Mouse (Mus musculus) hindbrain, embryonic 10.5 days (tissue): Measurements from ENCODE around the gene Cped1. TPM values are rescaled to one million over a fixed set of nuclear protein-coding genes. Genes with fewer than 3 reads are reported as not detected.

ENCODE experiments used
- DNase-seq: peaks from one replicate; pipeline ENCODE4 v3.0.0-alpha.2; 2017; ENCODE audit warnings: low spot score
- H3K27ac ChIP-seq: fragments of 300-500 bp; sonication (generic); 2 replicates; pipeline ENCODE4 v1.5.1; 2016; ENCODE audit warnings: mild to moderate bottlenecking, moderate library complexity
- H3K27me3 ChIP-seq: fragments of 300-500 bp; sonication (generic); 2 replicates; pipeline ENCODE4 v1.6.1; 2016; ENCODE audit warnings: mild to moderate bottlenecking; ENCODE audit not compliant: poor library complexity, insufficient read depth, severe bottlenecking
- H3K36me3 ChIP-seq: fragments of 300-500 bp; sonication (generic); 2 replicates; pipeline ENCODE4 v1.6.1; 2016; ENCODE audit warnings: mild to moderate bottlenecking, moderate library complexity
- H3K4me1 ChIP-seq: fragments of 300-500 bp; sonication (generic); replicated peaks from 2 replicates; pipeline ENCODE4 v1.6.1; 2016; ENCODE audit warnings: mild to moderate bottlenecking
- H3K4me3 ChIP-seq: fragments of 300-500 bp; sonication (generic); 2 replicates; pipeline ENCODE4 v1.5.1; 2016; ENCODE audit warnings: mild to moderate bottlenecking, moderate library complexity
- H3K9me3 ChIP-seq: fragments of 300-500 bp; sonication (generic); 2 replicates; pipeline ENCODE4 v1.6.1; 2016; ENCODE audit warnings: mild to moderate bottlenecking, moderate library complexity
- WGBS: fragments of 180-500 bp; shearing (Covaris S2); methylation state at CpG from one replicate; pipeline ENCODE4 v1.1.7; 2016; 5-methylcytosine and 5-hydroxymethylcytosine counted together
- polyA plus RNA-seq: library from polyadenylated mRNA; unstranded; fragments of >200 nt; fragmentation: Nextera tagmentation; extraction: Ambion mirVana; gene quantifications from 2 replicates; pipeline ENCODE4 v1.2.1, GENCODE M21; 2016

The Cped1 gene
- polyA plus RNA-seq, 1 experiment from 2014 or later, result 13.7 TPM

- Histone ChIP-seq H3K36me3 (no peaks in the 10 kb centered on the region), H3K27me3 (no peaks in the 10 kb centered on the region), H3K27ac (no peak overlapping the region), H3K9me3 (no peaks in the 10 kb centered on the region), H3K4me1 (0 out of 2 replicates have a peak, but pooled peaks cover 5% of the 10 kb centered on the region), H3K4me3 (no peak overlapping the region)
- 72% methylated on average over 6 of the region's 6 CpGs for WGBS
- DNase-seq, result no peak
Measured at GRCm38 (mm10) chr6:22206630-22207293, 221.0 kb downstream of the Cped1 start.

- no peak for DNase-seq
- H3K27me3 ChIP-seq, result no peaks in the 10 kb centered on the region
- H3K9me3 ChIP-seq, result no peaks in the 10 kb centered on the region
- H3K4me1 ChIP-seq, result no peaks in the 10 kb centered on the region
- H3K4me3 ChIP-seq, result no peak overlapping the region
- H3K27ac ChIP-seq, result no peak overlapping the region
- WGBS, result 87% methylated on average over 6 of the region's 6 CpGs
- H3K36me3 ChIP-seq, result no peaks in the 10 kb centered on the region
Measured at GRCm38 (mm10) chr6:22212158-22212557, 226.4 kb downstream of the Cped1 start.

GRCm38 (mm10) chr6:22213187-22213586, 227.5 kb downstream of the Cped1 start:
- H3K27ac ChIP-seq, result no peak overlapping the region
- WGBS, result 79% methylated on average over 5 of the region's 5 CpGs
- no peaks in the 10 kb centered on the region for H3K9me3 ChIP-seq
- H3K27me3 ChIP-seq, result no peaks in the 10 kb centered on the region
- DNase-seq, result no peak
- H3K4me1 ChIP-seq, result no peaks in the 10 kb centered on the region
- no peaks in the 10 kb centered on the region for H3K36me3 ChIP-seq
- no peak overlapping the region for H3K4me3 ChIP-seq

GRCm38 (mm10) chr6:22213813-22214212, 228.1 kb downstream of the Cped1 start:
- Histone ChIP-seq H3K9me3 (no peaks in the 10 kb centered on the region), H3K36me3 (no peaks in the 10 kb centered on the region), H3K27ac (no peak overlapping the region), H3K27me3 (no peaks in the 10 kb centered on the region), H3K4me3 (no peak overlapping the region), H3K4me1 (no peaks in the 10 kb centered on the region)
- no peak for DNase-seq
- WGBS, result 79% methylated on average over 3 of the region's 3 CpGs

GRCm38 (mm10) chr6:22214665-22215064, 228.9 kb downstream of the Cped1 start:
- H3K27ac ChIP-seq, result no peak overlapping the region
- 88% methylated on average over 6 of the region's 6 CpGs for WGBS
- H3K4me1 ChIP-seq, result no peaks in the 10 kb centered on the region
- H3K9me3 ChIP-seq, result no peaks in the 10 kb centered on the region
- H3K4me3 ChIP-seq, result no peak overlapping the region
- DNase-seq, result no peak
- no peaks in the 10 kb centered on the region for H3K36me3 ChIP-seq
- H3K27me3 ChIP-seq, result no peaks in the 10 kb centered on the region

- 87% methylated on average over 14 of the region's 14 CpGs for WGBS
- Histone ChIP-seq H3K4me1 (no peaks in the 10 kb centered on the region), H3K9me3 (no peaks in the 10 kb centered on the region), H3K27ac (no peak overlapping the region), H3K27me3 (no peaks in the 10 kb centered on the region), H3K36me3 (no peaks in the 10 kb centered on the region), H3K4me3 (no peak overlapping the region)
- DNase-seq, result no peak
Measured at GRCm38 (mm10) chr6:22216276-22216973, 230.7 kb downstream of the Cped1 start.

GRCm38 (mm10) chr6:22221134-22221533, 235.4 kb downstream of the Cped1 start:
- Histone ChIP-seq H3K4me3 (no peak overlapping the region), H3K9me3 (no peaks in the 10 kb centered on the region), H3K27me3 (no peaks in the 10 kb centered on the region), H3K4me1 (no peaks in the 10 kb centered on the region), H3K27ac (no peak overlapping the region), H3K36me3 (no peaks in the 10 kb centered on the region)
- WGBS, result 91% methylated on average over 8 of the region's 8 CpGs
- no peak for DNase-seq

GRCm38 (mm10) chr6:22222087-22222486, 236.4 kb downstream of the Cped1 start:
- 85% methylated on average over 4 of the region's 4 CpGs for WGBS
- DNase-seq, result no peak
- Histone ChIP-seq H3K27ac (no peak overlapping the region), H3K27me3 (no peaks in the 10 kb centered on the region), H3K9me3 (no peaks in the 10 kb centered on the region), H3K4me3 (no peak overlapping the region), H3K36me3 (no peaks in the 10 kb centered on the region), H3K4me1 (no peaks in the 10 kb centered on the region)

- WGBS, result 89% methylated on average over 8 of the region's 8 CpGs
- Histone ChIP-seq H3K4me3 (no peak overlapping the region), H3K36me3 (no peaks in the 10 kb centered on the region), H3K9me3 (no peaks in the 10 kb centered on the region), H3K27me3 (no peaks in the 10 kb centered on the region), H3K4me1 (no peaks in the 10 kb centered on the region), H3K27ac (no peak overlapping the region)
- DNase-seq, result no peak
Measured at GRCm38 (mm10) chr6:22222947-22223346, 237.2 kb downstream of the Cped1 start.

- Histone ChIP-seq H3K9me3 (no peaks in the 10 kb centered on the region), H3K4me1 (no peaks in the 10 kb centered on the region), H3K36me3 (no peaks in the 10 kb centered on the region), H3K27ac (no peak overlapping the region), H3K27me3 (no peaks in the 10 kb centered on the region), H3K4me3 (no peak overlapping the region)
- DNase-seq, result no peak
- WGBS, result 94% methylated on average over 4 of the region's 4 CpGs
Measured at GRCm38 (mm10) chr6:22224351-22224750, 238.6 kb downstream of the Cped1 start.

GRCm38 (mm10) chr6:22231244-22231643, 245.5 kb downstream of the Cped1 start:
- 85% methylated on average over 3 of the region's 3 CpGs for WGBS
- H3K36me3 ChIP-seq, result no peaks in the 10 kb centered on the region
- no peaks in the 10 kb centered on the region for H3K9me3 ChIP-seq
- no peak overlapping the region for H3K4me3 ChIP-seq
- no peaks in the 10 kb centered on the region for H3K4me1 ChIP-seq
- H3K27me3 ChIP-seq, result no peaks in the 10 kb centered on the region
- no peak for DNase-seq
- H3K27ac ChIP-seq, result no peak overlapping the region

- Histone ChIP-seq H3K27ac (no peak overlapping the region), H3K4me3 (no peak overlapping the region), H3K36me3 (no peaks in the 10 kb centered on the region), H3K27me3 (no peaks in the 10 kb centered on the region), H3K4me1 (no peaks in the 10 kb centered on the region), H3K9me3 (no peaks in the 10 kb centered on the region)
- no peak for DNase-seq
- whole genome bisulfite sequencing, result 83% methylated on average over 6 of the region's 6 CpGs
Measured at GRCm38 (mm10) chr6:22233517-22233916, 247.8 kb downstream of the Cped1 start.

GRCm38 (mm10) chr6:22235133-22235532, 249.4 kb downstream of the Cped1 start:
- Histone ChIP-seq H3K4me1 (no peaks in the 10 kb centered on the region), H3K27me3 (no peaks in the 10 kb centered on the region), H3K27ac (no peak overlapping the region), H3K9me3 (no peaks in the 10 kb centered on the region), H3K4me3 (no peak overlapping the region), H3K36me3 (no peaks in the 10 kb centered on the region)
- no peak for DNase-seq
- WGBS, result 85% methylated on average over 6 of the region's 6 CpGs
